Mouse (Mus musculus): ENCODE measurements at regions not wholly inside any gene's neighbourhood (a gene's known extent, or its start where the extent isn't known, plus 50 kb on each side); places are given as distances from the start of the nearest gene placed in this dataset.

GRCm38 (mm10) chr16:8117543-8118167, 307.3 kb downstream of the Tmem114 start:
- no peak for DNase-seq (ENCODE audit: low spot score in 2 of 2)

GRCm38 (mm10) chr16:8111329-8112116, 313.4 kb downstream of the Tmem114 start:
- no peak for DNase-seq (ENCODE audit: low spot score in 2 of 2)

GRCm38 (mm10) chr16:8108141-8109122, 316.5 kb downstream of the Tmem114 start:
- peak; percentile 24 to 37 for DNase-seq (ENCODE audit: low spot score in 2 of 2)

GRCm38 (mm10) chr16:8079024-8079423, 345.9 kb downstream of the Tmem114 start:
- DNase-seq (ENCODE audit: low spot score in 2 of 2): no peak

- no peak for DNase-seq (ENCODE audit: low spot score in 2 of 2)
Measured at GRCm38 (mm10) chr16:8078461-8078860, 346.5 kb downstream of the Tmem114 start.

- peak in 1 of 2 experiments; percentile 18 for DNase-seq (ENCODE audit: low spot score in 2 of 2)
Measured at GRCm38 (mm10) chr16:8074729-8075128, 350.2 kb downstream of the Tmem114 start.

GRCm38 (mm10) chr16:8053936-8054335, 371.0 kb downstream of the Tmem114 start:
- no peak for DNase-seq (ENCODE audit: low spot score in 2 of 2)

GRCm38 (mm10) chr16:8008966-8009365, 416.0 kb downstream of the Tmem114 start:
- peak; percentile 81 to 84 for DNase-seq (ENCODE audit: low spot score in 2 of 2)

GRCm38 (mm10) chr16:8006631-8007030, 418.3 kb downstream of the Tmem114 start:
- no peak for DNase-seq (ENCODE audit: low spot score in 2 of 2)

GRCm38 (mm10) chr16:8002339-8003089, 422.4 kb downstream of the Tmem114 start:
- peak; percentile 21 to 50 for DNase-seq (ENCODE audit: low spot score in 2 of 2)

GRCm38 (mm10) chr16:7982816-7983215, 442.1 kb downstream of the Tmem114 start:
- DNase-seq (ENCODE audit: low spot score in 2 of 2): peak in 1 of 2 experiments; percentile 37

- no peak for DNase-seq (ENCODE audit: low spot score in 2 of 2)
Measured at GRCm38 (mm10) chr16:7978466-7978865, 446.5 kb downstream of the Tmem114 start.

- DNase-seq (ENCODE audit: low spot score in 2 of 2): no peak
Measured at GRCm38 (mm10) chr16:7951616-7952015, 473.3 kb downstream of the Tmem114 start.

- no peak for DNase-seq (ENCODE audit: low spot score in 2 of 2)
Measured at GRCm38 (mm10) chr16:7942333-7942732, 482.6 kb downstream of the Tmem114 start.

GRCm38 (mm10) chr16:7937167-7937566, 487.8 kb downstream of the Tmem114 start:
- DNase-seq (ENCODE audit: low spot score in 2 of 2): no peak

GRCm38 (mm10) chr16:7932322-7932721, 492.6 kb downstream of the Tmem114 start:
- DNase-seq (ENCODE audit: low spot score in 2 of 2): peak in 1 of 2 experiments; percentile 25

GRCm38 (mm10) chr16:7931676-7932075, 493.3 kb downstream of the Tmem114 start:
- no peak for DNase-seq (ENCODE audit: low spot score in 2 of 2)

GRCm38 (mm10) chr16:7929112-7929511, 495.8 kb downstream of the Tmem114 start:
- peak; percentile 16 to 33 for DNase-seq (ENCODE audit: low spot score in 2 of 2)

GRCm38 (mm10) chr16:7928391-7928935, 496.5 kb downstream of the Tmem114 start:
- DNase-seq (ENCODE audit: low spot score in 2 of 2): peak; percentile 56 to 62

- no peak for DNase-seq (ENCODE audit: low spot score in 2 of 2)
Measured at GRCm38 (mm10) chr16:7927756-7928155, 497.2 kb downstream of the Tmem114 start.

GRCm38 (mm10) chr16:7895786-7896185, 529.1 kb downstream of the Tmem114 start:
- DNase-seq (ENCODE audit: low spot score in 2 of 2): no peak

All from right cerebral cortex, adult 2 months (tissue).